Mouse (Mus musculus) telencephalon, adult 2 months (tissue): ENCODE measurements around the gene Lmnb2.

Experiments
- DNase-seq: peaks from one replicate; pipeline ENCODE4 v3.0.0-alpha.2; 2011; ENCODE audit warnings: low read depth, low spot score

Gene Lmnb2

GRCm38 (mm10) chr10:80856908-80857307, 61.1 kb downstream of the Lmnb2 start:
- DNase-seq = no peak

- DNase-seq = no peak
These were observed 61.8 kb downstream of the Lmnb2 start for GRCm38 (mm10) chr10:80856267-80856666.

- no peak for DNase-seq
These were observed 62.3 kb downstream of the Lmnb2 start for GRCm38 (mm10) chr10:80855749-80856073.

- DNase-seq = peak; percentile 86
These were observed 62.9 kb downstream of the Lmnb2 start, which contains the start of the genes Lsm7 and Sppl2b for GRCm38 (mm10) chr10:80854913-80855748. Gene Lsm7, minus strand, starts transcription at chr10:80855209. Gene Sppl2b, plus strand, starts transcription at chr10:80855275.
